Mouse (Mus musculus) kidney, adult 8-10 months (tissue): Measurements from ENCODE around the gene Ripk3.

Experiments used
- DNase-seq, 2 experiments: peaks; one replicate each; pipeline ENCODE4 v3.0.0; 2022

The Ripk3 gene

GRCm38 (mm10) chr14:55788256-55789050 lies at the start of gene Ripk3:
Gene Ripk3, minus strand, starts transcription at chr14:55788865.
- DNase-seq: peak in 1 of 2 experiments; percentile 40

DNA sequence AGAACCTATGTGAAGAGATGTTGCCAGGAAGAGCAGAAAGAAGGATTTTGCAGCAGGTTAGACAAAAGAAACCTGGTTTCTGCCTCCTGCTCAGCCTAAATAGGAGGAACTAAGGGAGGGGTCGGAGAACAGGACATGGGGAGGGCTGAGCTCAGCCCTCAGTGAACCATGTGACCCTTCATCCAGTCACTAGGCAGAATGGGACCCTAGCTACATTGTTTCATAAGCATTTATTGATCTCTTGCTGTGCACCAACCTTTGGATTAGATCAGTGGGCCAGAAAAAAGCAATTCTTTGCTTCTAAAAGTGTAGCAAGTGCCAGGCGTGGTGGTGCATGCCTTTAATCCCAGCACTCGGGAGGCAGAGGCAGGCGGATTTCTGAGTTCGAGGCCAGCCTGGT lies 49.6 kb upstream of the Ripk3 start:
- no peak for DNase-seq

DNA sequence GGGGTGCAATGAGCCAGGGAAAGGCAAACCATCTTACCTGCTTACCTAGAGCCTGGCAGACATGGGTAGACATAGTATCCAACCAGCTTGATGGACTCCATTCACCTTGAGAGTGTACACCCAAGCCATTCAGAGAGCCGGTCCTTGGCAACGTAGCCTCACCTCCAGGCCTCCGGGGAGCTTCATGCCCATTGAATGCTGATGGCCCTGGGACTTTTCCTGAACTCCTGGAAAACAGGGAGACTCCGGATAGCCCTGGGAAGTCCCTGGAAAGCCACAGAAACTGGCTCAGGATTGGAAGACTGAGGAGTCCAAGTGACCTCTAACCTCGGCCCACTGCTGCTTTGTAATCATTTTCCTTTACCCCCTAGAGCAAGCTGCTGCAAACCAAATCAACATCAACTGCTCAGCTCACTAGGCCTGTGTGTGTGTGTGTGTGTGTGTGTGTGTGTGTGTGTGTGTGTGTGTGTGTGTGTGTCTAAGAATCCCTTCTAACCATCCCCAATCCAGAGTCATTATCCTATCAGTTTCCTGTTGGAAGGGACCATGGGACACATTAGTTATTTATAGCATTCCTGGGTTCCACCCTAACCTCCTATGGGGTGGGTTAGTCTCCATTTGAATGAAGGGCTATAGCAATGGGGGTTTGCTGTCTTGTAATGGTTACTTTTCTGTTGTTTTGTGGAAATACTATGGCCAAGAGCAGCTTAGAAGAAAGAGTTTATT lies 46.3 kb upstream of the Ripk3 start:
- no peak for DNase-seq

DNA sequence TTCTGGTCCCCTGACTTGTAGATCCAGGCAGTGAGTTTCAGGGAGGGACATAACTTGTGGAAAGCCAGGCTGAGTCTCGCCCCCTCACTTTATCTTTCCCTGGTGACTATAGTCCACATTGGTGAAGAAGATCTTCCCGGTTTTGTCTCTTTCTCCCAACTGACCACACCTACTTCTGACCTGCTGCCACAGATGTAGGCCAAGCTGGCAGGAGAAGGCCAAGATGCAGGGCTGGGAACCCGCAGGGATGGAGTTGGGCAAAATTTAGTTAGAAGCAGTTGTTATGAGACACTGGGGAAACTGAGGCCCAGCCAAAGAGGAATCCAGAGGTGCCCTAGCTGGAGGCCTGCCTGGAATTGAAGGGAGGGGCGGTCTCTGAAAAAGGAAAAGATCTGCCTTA lies 44.5 kb upstream of the Ripk3 start:
- DNase-seq: no peak

DNA sequence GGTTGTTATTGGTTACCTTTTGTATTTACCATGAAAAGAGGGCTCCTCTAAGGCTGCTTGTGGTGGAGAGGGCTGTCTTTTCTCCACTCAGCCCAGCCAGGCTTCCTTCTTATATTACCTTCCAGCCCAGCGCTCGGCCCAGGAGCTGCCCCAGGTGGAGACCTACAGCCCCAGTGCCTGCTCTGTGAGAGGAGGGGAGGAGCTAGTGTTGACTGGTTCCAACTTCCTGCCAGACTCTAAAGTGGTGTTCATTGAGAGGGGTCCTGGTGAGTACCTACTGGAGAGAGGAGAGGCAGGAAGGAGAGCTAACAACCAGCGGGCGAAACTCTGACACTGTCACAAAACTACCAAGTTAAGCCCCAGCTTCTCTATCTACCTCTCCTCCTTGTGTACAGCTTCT lies 41.7 kb upstream of the Ripk3 start:
- no peak for DNase-seq

DNA sequence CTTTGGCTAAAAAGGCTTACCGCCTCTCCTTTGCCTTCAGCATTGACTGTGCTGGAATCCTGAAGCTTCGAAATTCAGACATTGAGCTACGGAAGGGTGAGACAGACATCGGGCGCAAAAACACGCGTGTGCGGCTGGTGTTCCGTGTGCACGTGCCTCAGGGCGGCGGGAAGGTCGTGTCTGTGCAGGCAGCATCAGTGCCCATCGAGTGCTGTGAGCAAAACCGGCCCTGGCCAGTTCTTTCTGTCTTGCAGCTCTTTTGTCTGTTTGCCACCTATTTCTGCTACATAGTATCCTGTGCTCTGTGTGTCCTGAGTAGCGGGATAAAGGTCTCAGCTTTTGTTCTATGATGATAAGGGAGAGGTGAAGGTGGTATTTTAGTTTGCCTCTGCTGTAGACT lies 41.2 kb upstream of the Ripk3 start:
- DNase-seq: no peak

DNA sequence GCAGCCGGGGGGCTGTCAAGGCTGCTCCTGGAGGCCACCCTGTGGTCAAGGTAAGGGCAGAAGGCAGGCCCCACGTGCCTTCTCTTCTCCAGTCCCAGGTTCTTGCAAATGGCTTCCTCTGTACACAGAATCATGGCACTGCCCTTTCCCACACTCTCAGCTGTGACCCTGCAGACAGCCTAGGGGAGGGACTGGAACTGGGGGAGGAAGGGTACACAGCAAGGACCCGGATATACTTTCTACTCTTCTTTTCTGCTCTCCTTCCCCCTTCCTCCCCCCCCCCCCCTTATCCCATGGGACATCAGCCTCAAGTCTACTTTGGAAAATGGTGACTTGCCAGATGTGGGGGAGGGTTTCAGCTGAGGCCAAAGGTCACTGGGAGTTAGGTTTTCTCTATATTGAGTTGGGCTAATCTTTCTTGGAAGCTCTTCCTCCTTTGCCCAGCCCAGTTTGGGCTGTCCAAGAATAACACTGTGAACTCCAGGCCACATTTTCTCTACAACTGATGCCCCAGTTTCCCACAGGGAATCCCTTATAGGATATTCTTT lies 40.1 kb upstream of the Ripk3 start:
- DNase-seq: no peak

GRCm38 (mm10) chr14:55826551-55827340 lies 38.1 kb upstream of the Ripk3 start:
- DNase-seq: peak in 1 of 2 experiments; percentile 1

DNA sequence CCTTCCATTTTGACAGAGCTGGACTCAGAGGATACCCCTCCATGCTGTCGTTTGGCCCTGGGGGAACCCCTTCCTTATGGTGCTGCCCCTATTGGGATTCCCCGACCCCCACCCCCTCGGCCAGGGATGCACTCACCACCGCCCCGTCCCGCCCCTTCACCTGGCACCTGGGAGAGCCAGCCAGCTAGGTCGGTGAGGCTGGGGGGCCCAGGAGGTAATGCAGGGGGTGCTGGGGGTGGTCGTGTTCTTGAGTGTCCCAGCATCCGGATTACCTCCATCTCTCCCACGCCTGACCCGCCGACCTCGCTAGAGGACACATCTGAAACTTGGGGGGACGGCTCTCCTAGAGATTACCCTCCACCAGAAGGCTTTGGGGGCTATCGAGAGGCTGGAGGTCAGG lies 37.5 kb upstream of the Ripk3 start:
- DNase-seq: peak in 1 of 2 experiments; percentile 1

DNA sequence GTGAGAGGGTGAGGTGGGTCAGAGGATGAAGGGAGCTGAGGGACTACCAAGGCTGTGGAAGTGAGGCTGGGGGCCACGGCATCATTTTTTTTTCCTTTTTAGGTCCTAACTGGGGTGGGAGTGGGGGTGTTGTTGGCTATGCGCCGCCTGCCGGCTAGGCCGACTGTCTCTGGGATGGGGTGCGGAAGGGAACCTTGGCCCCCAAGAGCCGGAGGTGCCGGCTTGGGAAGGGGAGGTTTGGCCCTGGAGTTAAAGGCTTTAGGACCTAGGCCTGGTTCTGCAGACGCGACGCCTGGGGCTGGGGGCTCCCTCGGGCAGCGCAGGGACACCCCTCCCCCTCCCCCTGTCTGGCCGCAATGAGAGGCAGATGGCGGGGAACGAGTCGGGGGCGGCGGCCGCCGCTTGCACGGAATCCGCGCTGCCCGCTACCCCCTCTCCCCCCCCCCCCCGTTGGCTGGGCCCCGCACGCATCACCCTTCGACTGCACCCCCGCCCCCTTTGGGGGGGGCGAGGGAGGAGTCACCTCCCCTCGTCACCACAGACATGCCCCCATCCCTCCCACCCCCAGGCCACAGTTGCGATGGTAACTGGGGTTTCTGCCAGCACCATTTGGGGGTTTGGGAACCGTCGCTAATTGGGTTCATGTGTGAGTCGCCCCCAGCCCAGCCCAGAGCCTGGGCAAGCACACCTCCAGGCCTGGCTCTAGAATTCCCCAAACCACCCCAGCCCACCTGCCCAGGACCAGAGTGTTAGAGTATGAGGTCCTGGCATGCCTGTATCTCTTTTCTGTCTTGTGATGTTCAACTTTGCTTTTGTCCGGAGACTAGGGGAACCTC lies 36.8 kb upstream of the Ripk3 start:
- no peak for DNase-seq

DNA sequence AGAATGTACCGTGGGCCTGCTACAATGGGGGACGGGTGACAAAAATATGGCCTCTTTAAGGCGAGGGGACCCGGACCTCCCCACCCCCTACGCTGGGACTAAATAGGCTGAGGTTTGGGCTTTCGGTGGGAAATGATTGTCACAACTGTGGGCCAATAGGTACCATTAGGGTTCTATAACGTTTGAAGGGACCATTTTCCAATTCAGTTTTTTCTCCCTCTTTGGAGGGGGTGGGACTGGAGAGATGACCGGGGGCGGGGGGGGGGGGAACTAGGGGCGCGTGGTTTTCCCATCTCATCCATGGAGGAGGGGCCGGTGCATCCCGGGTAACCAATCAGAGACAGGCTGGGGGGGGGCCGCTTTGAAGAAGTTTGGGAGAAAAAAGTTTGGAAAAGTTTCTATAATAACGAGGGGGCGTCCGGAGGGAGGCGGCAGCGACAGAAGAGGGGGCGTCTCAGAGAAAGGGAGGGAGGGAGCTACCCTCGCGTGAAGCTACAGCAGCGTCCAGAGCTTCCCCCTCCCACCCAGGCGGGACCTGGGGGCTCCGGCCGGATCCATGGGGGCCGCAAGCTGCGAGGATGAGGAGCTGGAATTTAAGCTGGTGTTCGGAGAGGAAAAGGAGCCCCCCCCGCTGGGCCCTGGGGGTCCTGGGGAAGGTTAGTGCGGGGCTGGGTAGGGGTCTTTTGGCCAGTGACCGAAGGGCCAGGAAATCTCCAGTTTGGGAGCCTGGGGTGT lies 36.0 kb upstream of the Ripk3 start:
- no peak for DNase-seq

DNA sequence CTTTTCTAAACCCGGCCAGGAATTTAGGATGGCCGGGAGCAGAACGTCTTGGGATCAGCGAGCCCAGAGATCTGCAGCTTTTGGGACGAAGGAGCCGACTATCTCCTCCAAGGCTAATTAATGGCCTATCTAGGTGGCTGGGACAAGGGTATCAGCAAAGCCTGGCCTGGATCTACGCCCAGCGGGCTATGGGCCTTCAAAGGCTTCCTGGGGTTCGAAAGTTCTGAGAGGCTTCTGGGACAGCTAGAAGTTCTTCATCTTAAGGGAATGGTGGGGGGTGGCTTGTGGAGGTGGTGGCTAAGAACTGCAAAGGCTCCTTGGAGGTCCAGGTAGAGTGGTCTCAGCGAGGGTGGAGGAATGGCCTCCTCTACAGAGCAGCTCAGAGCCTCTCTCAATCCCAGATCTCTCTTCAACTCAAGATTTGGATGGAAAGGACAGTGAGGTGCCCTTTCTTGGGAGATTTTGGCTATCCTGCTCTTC lies 35.4 kb upstream of the Ripk3 start:
- no peak for DNase-seq

- DNase-seq: peak; percentile 41 to 63
Observed at GRCm38 (mm10) chr14:55822991-55823762, 34.5 kb upstream of the Ripk3 start, which contains the start of gene Nfatc4. Gene Nfatc4, plus strand, starts transcription at chr14:55823144.

DNA sequence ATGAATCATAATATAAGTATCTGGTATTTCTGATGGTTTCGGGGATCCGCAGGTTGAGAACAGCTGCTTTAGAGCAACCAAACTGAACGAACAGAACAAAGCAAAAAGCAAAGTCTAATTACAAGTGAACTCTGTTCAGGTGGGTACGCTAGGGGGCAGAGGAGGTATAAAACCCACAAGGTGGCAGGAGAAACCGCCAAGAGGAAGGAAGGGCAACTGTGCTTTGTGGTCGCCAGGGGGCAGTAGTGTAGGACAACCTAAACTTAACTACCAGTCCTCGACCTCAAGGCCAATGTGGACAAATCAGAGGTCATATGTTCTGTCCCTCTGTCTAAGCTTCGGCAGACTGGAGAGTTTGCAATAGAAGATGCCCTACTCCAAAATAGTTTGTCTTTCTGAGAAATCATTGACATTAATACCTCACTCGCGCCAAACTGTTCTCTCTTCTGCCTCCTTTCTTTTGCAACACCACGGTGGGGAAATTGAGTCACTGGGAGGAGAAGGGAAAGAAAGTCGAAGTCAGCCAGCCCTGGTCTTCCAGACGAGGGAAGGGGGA lies 33.8 kb upstream of the Ripk3 start:
- DNase-seq: peak; percentile 84 to 85

DNA sequence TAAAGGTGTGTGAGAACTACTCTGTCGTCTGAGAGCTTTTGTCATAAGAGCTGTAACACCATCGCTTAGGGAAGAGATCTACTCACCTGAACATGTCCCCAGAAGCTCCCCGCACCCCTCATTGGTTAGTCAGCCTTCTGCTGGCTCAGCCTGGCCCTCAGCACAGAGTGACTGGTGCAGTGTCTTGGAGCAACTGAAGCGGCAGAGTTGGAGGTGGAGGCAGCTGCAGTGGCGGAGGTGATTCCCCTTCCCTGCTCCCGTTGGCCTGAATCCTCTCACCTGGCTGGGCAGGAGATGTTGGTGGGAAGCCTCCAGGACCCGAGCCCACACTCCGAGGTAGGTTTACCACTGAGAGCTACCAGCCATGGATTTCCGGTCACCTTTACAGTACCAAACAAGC lies 31.9 kb upstream of the Ripk3 start:
- DNase-seq: no peak

- DNase-seq: no peak
Observed at GRCm38 (mm10) chr14:55819845-55820405, 31.3 kb upstream of the Ripk3 start.

DNA sequence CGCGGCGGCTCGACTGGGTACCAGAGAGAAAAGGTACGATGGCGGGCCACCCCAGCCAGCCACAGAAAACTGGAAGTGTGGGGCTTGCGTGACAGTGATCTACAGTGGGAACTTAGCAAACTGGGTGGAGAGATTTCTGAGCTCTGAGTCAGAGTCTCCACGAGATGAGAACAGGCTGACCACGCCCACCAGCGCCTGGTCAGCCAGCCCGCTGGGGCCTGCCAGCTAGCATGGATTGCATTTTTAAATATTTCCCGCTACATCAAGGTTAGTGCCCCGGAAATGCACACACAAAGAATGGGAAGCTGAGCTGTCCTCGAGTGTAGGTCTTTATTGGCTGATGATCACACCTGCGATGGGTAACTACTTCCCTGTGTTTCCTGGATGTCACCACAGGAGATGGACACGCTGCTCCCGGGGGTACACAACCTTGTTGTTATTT lies 26.7 kb upstream of the Ripk3 start:
- DNase-seq: peak; percentile 61 to 63

GRCm38 (mm10) chr14:55814885-55815284 lies 26.2 kb upstream of the Ripk3 start:
- DNase-seq: peak; percentile 82 to 85

DNA sequence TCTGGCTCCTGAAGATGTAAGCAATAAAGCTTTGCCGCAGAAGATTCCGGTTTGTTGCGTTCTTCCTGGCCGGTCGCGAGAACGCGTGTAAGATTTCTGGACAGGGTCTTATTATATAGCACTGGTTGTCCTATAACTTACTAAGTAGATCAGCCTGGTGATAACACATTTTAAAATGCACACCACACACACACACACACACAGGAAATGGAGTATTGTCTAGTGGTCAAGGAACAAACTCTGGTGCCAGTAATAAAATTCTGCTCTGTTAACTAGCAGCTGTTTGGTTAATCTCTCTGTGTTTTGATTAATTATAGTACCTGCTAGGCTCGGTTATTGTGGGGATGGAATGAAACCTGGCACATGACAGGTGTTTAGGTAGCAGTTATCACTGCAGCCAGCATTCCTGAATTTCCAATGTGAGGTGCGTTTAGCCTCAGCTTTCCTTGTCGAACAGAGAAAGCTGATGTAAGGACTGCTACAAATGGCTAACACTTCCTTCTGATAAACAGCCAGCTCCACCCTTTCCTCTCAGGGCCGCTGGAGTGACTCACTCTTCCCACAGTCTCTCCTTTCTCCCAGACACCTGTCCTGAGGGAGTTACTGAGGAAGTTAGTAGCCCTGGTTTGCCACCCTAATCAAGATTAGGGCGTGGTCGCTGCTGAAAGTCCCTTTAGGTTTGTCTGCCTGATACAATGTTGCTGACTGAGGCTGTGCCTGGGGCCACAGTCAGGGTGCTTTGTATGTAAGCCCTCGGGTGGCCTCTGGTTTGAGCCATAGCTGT lies 6.9 kb upstream of the Ripk3 start:
- no peak for DNase-seq
